Mouse (Mus musculus): ENCODE results near the gene Fam196a. TPM values are rescaled to one million over a fixed set of nuclear protein-coding genes. Genes with fewer than 3 reads are reported as not detected.

Fam196a gene
- polyA plus RNA-seq (2017; shearing (Covaris generic)) = 0.22 TPM

GRCm38 (mm10) chr7:134937927-134938609 lies at the start of gene Fam196a:
Gene Fam196a (minus strand): TSS chr7:134938430.

